Mouse (Mus musculus) ES-E14 (cell line): ENCODE measurements around the gene Foxo1.

ENCODE experiments used
- CHD2 ChIP-seq: IDR thresholded peaks from 2 replicates; pipeline ENCODE4 v1.6.1; 2014; ENCODE audit warnings: mild to moderate bottlenecking, low read depth, low read length, inconsistent platforms
- HCFC1 ChIP-seq: IDR thresholded peaks from 2 replicates; pipeline ENCODE4 v1.6.1; 2012; ENCODE audit warnings: low read length, inconsistent platforms, borderline replicate concordance; ENCODE audit not compliant: insufficient read depth
- MAFK ChIP-seq: IDR thresholded peaks from 2 replicates; pipeline ENCODE4 v1.6.1; 2014; ENCODE audit warnings: mild to moderate bottlenecking, low read depth, low read length, inconsistent platforms; ENCODE audit not compliant: insufficient read depth
- ZC3H11A ChIP-seq: IDR thresholded peaks from 2 replicates; pipeline ENCODE4 v1.6.1; 2012; ENCODE audit warnings: low read depth, mild to moderate bottlenecking, inconsistent platforms, low read length, borderline replicate concordance
- ZNF384 ChIP-seq: IDR thresholded peaks from 2 replicates; pipeline ENCODE4 v1.6.1; 2012; ENCODE audit warnings: low read depth, low read length, inconsistent platforms

DNA sequence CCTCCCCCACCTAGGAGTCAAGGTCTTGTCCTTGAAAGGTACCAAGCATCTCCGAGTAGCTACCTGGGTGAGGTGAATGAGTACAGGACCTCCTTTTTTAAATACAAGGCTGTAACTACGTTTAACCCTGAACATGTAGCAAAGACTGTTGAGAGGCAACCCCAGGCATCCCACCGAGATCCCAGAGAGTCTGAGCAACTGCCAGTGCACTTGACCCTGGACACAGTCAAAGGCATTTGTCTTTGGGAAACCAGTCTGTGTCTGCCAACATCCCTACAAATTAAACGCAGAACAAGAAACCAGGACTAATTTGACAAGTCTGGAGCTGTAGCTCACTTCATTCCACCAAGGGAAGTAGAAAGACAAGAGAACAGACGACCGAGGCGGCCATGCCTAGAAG is 86.1 kb downstream of the Foxo1 start:
- no peak for TF ChIP-seq ZC3H11A
- no peak for TF ChIP-seq CHD2
- no peak for TF ChIP-seq ZNF384
- no peak for TF ChIP-seq MAFK
- TF ChIP-seq HCFC1 = no peak
